Mouse (Mus musculus): Measurements from ENCODE around the gene Ap3b1.

GRCm38 (mm10) chr13:94328063-94328462 is 30.7 kb upstream of the Ap3b1 start:
- TF ChIP-seq CTCF (conservative IDR thresholded peaks at IDR 0.05; ENCODE audit: low read length) (no peak), POU5F1 (IDR thresholded peaks at IDR 0.05; ENCODE audit: borderline replicate concordance, low read length) (no peak), NANOG (IDR thresholded peaks at IDR 0.05; ENCODE audit: borderline replicate concordance, low read length) (no peak)

Measured in E14TG2a.4 (cell line).